Mouse (Mus musculus): ENCODE data around the gene Amd1. TPM values are rescaled to one million over a fixed set of nuclear protein-coding genes. Genes with fewer than 3 reads are reported as not detected.
A peak's percentile ranks its signal among the peaks of the same experiment; 100 is the strongest.
"Not testable (repeated sequence)": the region's sequence is repeated elsewhere in the genome, so short reads cannot be mapped to it uniquely, and the experiment has no call there.

Amd1 gene
- polyA plus RNA-seq, 1 experiment: 14.9 TPM

GRCm38 (mm10) chr10:40307826-40308583 is 6.0 kb upstream of the Amd1 start:
- Histone ChIP-seq H3K4me1 (ENCODE audit: control insufficient read depth, insufficient read depth, low read length) (no peaks in the 10 kb centered on the region), H3K4me3 (replicated peaks; ENCODE audit: extremely low read depth, low read depth, low read length) (no peak overlapping the region)
- 51% methylated on average over 4 of the region's 4 CpGs for WGBS
- TF ChIP-seq POLR2A (IDR thresholded peaks at IDR 0.05; ENCODE audit: borderline replicate concordance, extremely low read depth, low read depth, low read length): no peak
- no peak for TF ChIP-seq CTCF (IDR thresholded peaks at IDR 0.05; ENCODE audit: insufficient read depth, low read length)
- no peak for DNase-seq

DNA sequence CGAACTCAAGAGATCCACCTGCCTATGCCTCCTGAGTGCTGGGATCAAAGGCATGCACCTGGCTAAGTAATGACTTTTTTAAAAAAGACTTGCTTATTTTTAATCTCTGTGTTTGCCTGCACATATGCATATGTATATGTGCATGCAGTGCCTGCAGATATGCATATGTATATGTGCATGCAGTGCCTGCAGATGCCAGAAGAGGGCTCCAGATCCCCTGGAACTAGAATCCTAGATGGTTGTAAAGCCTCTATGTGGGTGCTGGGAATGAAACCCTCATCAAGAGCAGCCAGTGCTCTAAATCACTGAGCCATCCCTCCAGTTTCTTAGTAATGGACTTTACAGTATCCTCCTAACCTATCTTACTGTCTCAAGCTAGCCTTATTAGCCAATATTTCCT is 4.0 kb upstream of the Amd1 start:
- 87% methylated on average over 1 of the region's 1 CpGs for WGBS
- Histone ChIP-seq H3K4me1 (ENCODE audit: control insufficient read depth, insufficient read depth, low read length) (no peaks in the 10 kb centered on the region), H3K4me3 (replicated peaks; ENCODE audit: extremely low read depth, low read depth, low read length) (no peak overlapping the region)
- no peak for DNase-seq
- no peak for TF ChIP-seq CTCF (IDR thresholded peaks at IDR 0.05; ENCODE audit: insufficient read depth, low read length)
- TF ChIP-seq POLR2A (IDR thresholded peaks at IDR 0.05; ENCODE audit: borderline replicate concordance, extremely low read depth, low read depth, low read length): no peak

DNA sequence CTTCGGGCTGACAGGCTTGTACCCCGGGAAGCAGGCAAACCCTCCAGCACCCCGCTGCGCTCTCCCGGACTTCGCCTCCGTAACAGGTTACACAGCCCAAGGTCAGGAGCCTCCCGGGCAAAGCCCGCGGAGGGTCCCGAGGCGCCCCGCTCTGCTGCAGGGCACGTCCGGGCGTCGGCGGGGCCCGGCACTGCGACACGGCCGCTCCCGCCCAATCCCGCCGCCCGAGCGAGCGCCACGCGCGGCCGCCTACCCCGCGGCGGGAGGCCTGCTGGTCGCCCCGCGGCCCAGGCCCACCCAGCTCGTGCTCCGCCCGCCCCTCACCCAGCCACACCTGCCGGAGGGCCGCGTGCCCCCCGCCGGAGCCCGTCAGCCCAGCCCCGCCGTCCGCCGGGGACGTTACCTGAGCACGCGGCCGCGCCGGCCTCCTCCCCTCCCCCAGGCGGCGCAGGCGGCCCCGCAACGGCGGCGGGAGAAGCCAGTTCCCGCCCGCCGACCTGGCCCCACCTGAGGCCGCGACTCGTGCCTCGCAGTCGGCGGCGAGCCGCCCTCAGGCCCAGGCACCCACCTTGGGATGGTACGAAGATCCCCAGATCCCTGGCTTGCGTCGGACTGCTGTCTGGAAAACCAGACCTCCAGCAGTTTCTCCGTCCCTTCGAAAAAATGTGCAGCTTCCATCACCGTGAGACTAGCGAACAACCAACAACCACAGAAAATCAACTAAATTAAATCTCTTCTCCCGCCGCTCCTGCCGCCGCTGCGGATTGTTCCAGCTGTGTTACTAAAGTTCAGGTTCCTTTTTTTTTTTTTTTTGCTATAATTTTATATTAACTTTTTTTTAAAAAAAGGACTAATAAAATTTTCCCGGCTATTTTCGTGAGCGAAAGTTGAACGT is 558 bp downstream of the Amd1 start:
- under 1% methylated on average over 81 of the region's 91 CpGs for WGBS
- H3K4me1 ChIP-seq (ENCODE audit: control insufficient read depth, insufficient read depth, low read length): not testable (repeated sequence)
- peak overlapping the region; percentile 95 for H3K4me3 ChIP-seq (replicated peaks; ENCODE audit: extremely low read depth, low read depth, low read length)
- peak; percentile 68 for DNase-seq

- DNase-seq: peak; percentile 80
- TF ChIP-seq CTCF (IDR thresholded peaks at IDR 0.05; ENCODE audit: insufficient read depth, low read length) (no peak), POLR2A (IDR thresholded peaks at IDR 0.05; ENCODE audit: borderline replicate concordance, extremely low read depth, low read depth, low read length) (peak; percentile 46; the same call in 1 of the 2 replicates)
- 1% methylated on average over 36 of the region's 36 CpGs for WGBS
- peak overlapping the region; percentile 95 for H3K4me3 ChIP-seq (replicated peaks; ENCODE audit: extremely low read depth, low read depth, low read length)
- peaks cover 2% of the 10 kb centered on the region; the same call in 1 of the 2 replicates for H3K4me1 ChIP-seq (ENCODE audit: control insufficient read depth, insufficient read depth, low read length)
These were observed 1.3 kb downstream of the Amd1 start for GRCm38 (mm10) chr10:40300648-40301171.

GRCm38 (mm10) chr10:40292640-40293039 is 9.3 kb downstream of the Amd1 start:
- WGBS: 84% methylated on average over 6 of the region's 6 CpGs
- H3K4me3 ChIP-seq (replicated peaks; ENCODE audit: extremely low read depth, low read depth, low read length): no peak overlapping the region
- DNase-seq: no peak
- no peak for TF ChIP-seq POLR2A (IDR thresholded peaks at IDR 0.05; ENCODE audit: borderline replicate concordance, extremely low read depth, low read depth, low read length)
- TF ChIP-seq CTCF (IDR thresholded peaks at IDR 0.05; ENCODE audit: insufficient read depth, low read length): no peak
- H3K4me1 ChIP-seq (ENCODE audit: control insufficient read depth, insufficient read depth, low read length): peaks cover 6% of the 10 kb centered on the region

GRCm38 (mm10) chr10:40286767-40287166 is 15.2 kb downstream of the Amd1 start:
- no peak for TF ChIP-seq POLR2A (IDR thresholded peaks at IDR 0.05; ENCODE audit: borderline replicate concordance, extremely low read depth, low read depth, low read length)
- no peak for DNase-seq
- WGBS: 62% methylated on average over 1 of the region's 1 CpGs

GRCm38 (mm10) chr10:40285571-40285970 is 16.4 kb downstream of the Amd1 start:
- TF ChIP-seq CTCF (IDR thresholded peaks at IDR 0.05; ENCODE audit: insufficient read depth, low read length): no peak
- TF ChIP-seq POLR2A (IDR thresholded peaks at IDR 0.05; ENCODE audit: borderline replicate concordance, extremely low read depth, low read depth, low read length): no peak
- Histone ChIP-seq H3K4me3 (replicated peaks; ENCODE audit: extremely low read depth, low read depth, low read length) (no peak overlapping the region), H3K4me1 (ENCODE audit: control insufficient read depth, insufficient read depth, low read length) (no peaks in the 10 kb centered on the region)
- DNase-seq: no peak
- 92% methylated on average over 1 of the region's 1 CpGs for WGBS

More at GRCm38 (mm10) chr10:40286767-40287166, 15.2 kb downstream of the Amd1 start:
- Histone ChIP-seq H3K4me3 (replicated peaks; ENCODE audit: extremely low read depth, low read depth, low read length) (no peak overlapping the region), H3K4me1 (ENCODE audit: control insufficient read depth, insufficient read depth, low read length) (no peaks in the 10 kb centered on the region)

DNA sequence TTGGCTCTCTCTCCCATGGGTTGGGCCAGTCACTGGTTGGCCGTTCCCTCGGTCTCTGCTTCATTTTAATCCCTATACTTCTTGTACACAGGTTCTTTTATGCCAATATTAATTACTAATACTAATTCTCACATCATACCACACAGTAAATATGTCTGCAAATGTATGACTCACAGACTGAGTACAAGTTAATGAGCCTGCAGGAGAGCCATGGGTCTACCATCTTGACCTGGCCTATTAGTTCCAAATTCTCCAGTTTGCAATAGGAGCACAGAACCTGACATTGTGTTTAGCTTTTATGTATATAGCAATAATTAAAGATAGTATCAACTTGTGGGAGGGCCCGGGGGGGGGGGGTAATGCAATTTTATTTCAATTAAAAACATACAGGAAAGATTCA is 17.0 kb downstream of the Amd1 start:
- TF ChIP-seq CTCF (IDR thresholded peaks at IDR 0.05; ENCODE audit: insufficient read depth, low read length) (no peak), POLR2A (IDR thresholded peaks at IDR 0.05; ENCODE audit: borderline replicate concordance, extremely low read depth, low read depth, low read length) (no peak)
- 88% methylated on average over 3 of the region's 3 CpGs for WGBS
- DNase-seq: no peak
- H3K4me3 ChIP-seq (replicated peaks; ENCODE audit: extremely low read depth, low read depth, low read length): no peak overlapping the region
- H3K4me1 ChIP-seq (ENCODE audit: control insufficient read depth, insufficient read depth, low read length): no peaks in the 10 kb centered on the region

GRCm38 (mm10) chr10:40284179-40284831 is 17.7 kb downstream of the Amd1 start:
- Histone ChIP-seq H3K4me1 (ENCODE audit: control insufficient read depth, insufficient read depth, low read length) (no peaks in the 10 kb centered on the region), H3K4me3 (replicated peaks; ENCODE audit: extremely low read depth, low read depth, low read length) (no peak overlapping the region)
- no peak for TF ChIP-seq POLR2A (IDR thresholded peaks at IDR 0.05; ENCODE audit: borderline replicate concordance, extremely low read depth, low read depth, low read length)
- TF ChIP-seq CTCF (IDR thresholded peaks at IDR 0.05; ENCODE audit: insufficient read depth, low read length): no peak
- DNase-seq: no peak
- WGBS: 84% methylated on average over 10 of the region's 10 CpGs
